ENCODE assay signal across 10 mouse cellular contexts in the genomic region with DNA sequence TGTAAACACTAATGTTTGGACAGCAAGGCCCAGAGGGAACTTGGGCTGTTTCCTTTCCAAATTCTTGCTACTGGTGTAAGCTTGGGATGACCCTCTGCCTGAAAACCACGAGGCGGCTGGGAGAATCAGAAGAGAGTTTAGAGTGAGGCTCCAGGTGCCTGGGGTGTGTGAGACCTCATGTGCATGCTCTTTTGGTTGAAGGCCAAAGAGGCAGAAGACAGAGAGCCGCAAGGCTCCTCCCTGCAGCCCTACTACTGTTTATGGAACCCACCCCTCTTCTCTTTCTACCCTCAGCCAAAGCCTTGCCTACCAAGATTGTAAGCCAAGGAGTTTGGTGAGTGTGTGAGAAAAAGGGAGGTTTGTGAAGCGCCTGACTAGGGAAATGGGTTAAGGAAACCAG. TPM values are rescaled to one million over a fixed set of nuclear protein-coding genes. Genes with fewer than 3 reads are reported as not detected.
DNase-seq lines count a peak whose midpoint lies in the region; ATAC-seq and TF ChIP-seq lines count a peak whose summit lies in the region.
"Had no signal": no experiment of that assay in that cellular context is flagged by ENCODE, and none has a peak within 500 bp of the region (broad histone marks: within the 10 kb centered on the region; RNA-seq: fewer than 3 reads in every experiment).

No protein-coding gene starts in this region.

- no peak overlapping the region for H3K27ac ChIP-seq in lung, postnatal 0 days (ENCODE audit: low read length)
- H3K27ac ChIP-seq in liver, embryonic 13.5 days: no peak overlapping the region

- no peak for TF ChIP-seq POLR2A in lung, adult 2 months (IDR thresholded peaks at IDR 0.05; ENCODE audit: borderline replicate concordance, extremely low read depth, low read depth, low read length)

- no peak overlapping the region for H3K9ac ChIP-seq in lung, postnatal 0 days (replicated peaks; ENCODE audit: low read depth)
- H3K9ac ChIP-seq in liver, embryonic 13.5 days: peak overlapping the region; percentile 75

- peak; percentile 69 for DNase-seq in cerebellum, adult 11-12 months
- DNase-seq in cerebellum, postnatal 4 days (ENCODE audit: low spot score in 2 of 2): no peak
- no peak for DNase-seq in lung, postnatal 0 days (ENCODE audit: low spot score)
- DNase-seq in lung, adult 2 months: no peak
- no peak for DNase-seq in liver, embryonic 13.5 days
- DNase-seq in thymus, postnatal 36 days: no peak
- DNase-seq in layer of hippocampus, postnatal 14 days (ENCODE audit: low spot score in 2 of 2): no peak
- no peak for DNase-seq in thymus, postnatal 10 days (ENCODE audit: low spot score in 2 of 2)
- DNase-seq: right cerebral cortex, adult 18-20 months had no signal

- H3K36me3 ChIP-seq in lung, postnatal 0 days (ENCODE audit: insufficient read depth, low read length): no peaks in the 10 kb centered on the region
- peaks cover 2% of the 10 kb centered on the region; the same call in 1 of the 2 replicates for H3K36me3 ChIP-seq in liver, embryonic 13.5 days

- H3K4me1 ChIP-seq in lung, postnatal 0 days (ENCODE audit: insufficient read depth, low read depth, low read length): no peaks in the 10 kb centered on the region
- peaks cover 8% of the 10 kb centered on the region for H3K4me1 ChIP-seq in lung, adult 2 months (ENCODE audit: control insufficient read depth, insufficient read depth, low read length)
- peaks cover 50% of the 10 kb centered on the region for H3K4me1 ChIP-seq in liver, embryonic 13.5 days (replicated peaks)

- TF ChIP-seq EP300 in lung, postnatal 0 days (IDR thresholded peaks at IDR 0.05): no peak

- ATAC-seq in lung, postnatal 0 days: no peak
- no peak for ATAC-seq in liver, embryonic 13.5 days (ENCODE audit: low read depth)

- H3K4me3 ChIP-seq in lung, postnatal 0 days (ENCODE audit: low read depth, low read length): no peak overlapping the region
- H3K4me3 ChIP-seq in lung, adult 2 months (replicated peaks; ENCODE audit: extremely low read depth, low read depth, low read length): no peak overlapping the region
- peak overlapping the region; percentile 81; the same call in 1 of the 2 replicates for H3K4me3 ChIP-seq in liver, embryonic 13.5 days (replicated peaks)

- H3K4me2 ChIP-seq in lung, postnatal 0 days (replicated peaks; ENCODE audit: low read depth, low read length): peak overlapping the region; percentile 88; the same call in 1 of the 2 replicates
- H3K4me2 ChIP-seq in liver, embryonic 13.5 days: peak overlapping the region; percentile 98

- H3K9me3 ChIP-seq in lung, postnatal 0 days (ENCODE audit: low read length): no peaks in the 10 kb centered on the region
- H3K9me3 ChIP-seq in liver, embryonic 13.5 days (replicated peaks): no peaks in the 10 kb centered on the region

- no peaks in the 10 kb centered on the region for H3K27me3 ChIP-seq in lung, postnatal 0 days (replicated peaks; ENCODE audit: insufficient read depth, low read length)
- peaks cover 16% of the 10 kb centered on the region; the same call in 1 of the 2 replicates for H3K27me3 ChIP-seq in liver, embryonic 13.5 days

- TF ChIP-seq CTCF in lung, postnatal 0 days (IDR thresholded peaks at IDR 0.05): no peak
- no peak for TF ChIP-seq CTCF in lung, adult 2 months (IDR thresholded peaks at IDR 0.05; ENCODE audit: insufficient read depth, low read length)

- WGBS in lung, postnatal 0 days: 50% methylated on average over 4 of the region's 4 CpGs
- WGBS in lung, adult 2 months: 56% methylated on average over 4 of the region's 4 CpGs
- WGBS in liver, embryonic 13.5 days (ENCODE audit: insufficient replicate concordance): 59% methylated on average over 4 of the region's 4 CpGs

RNA-seq across cellular contexts. Expression of a gene that starts 1.1 kb away (rescaled TPM):
- polyA plus RNA-seq in lung, postnatal 0 days (2015; fragmentation: Nextera tagmentation; extraction: Ambion mirVana): 4.2 and 4.9 TPM in 2 replicates
- polyA plus RNA-seq in lung, adult 2 months (2012; rRNA removed): 9.9 and 13.1 TPM in 2 replicates
- polyA plus RNA-seq in liver, embryonic 13.5 days (2015; fragmentation: Nextera tagmentation; extraction: Ambion mirVana): 1.8 and 2.1 TPM in 2 replicates
- 10 to 100 TPM; 81.9 to 89.4 TPM for total RNA-seq in layer of hippocampus, postnatal 14 days (2021)

RNA-seq across cellular contexts. Expression of a gene that starts 2.2 kb away (rescaled TPM):
- polyA plus RNA-seq in lung, postnatal 0 days (2015; fragmentation: Nextera tagmentation; extraction: Ambion mirVana): 35.2 and 42.8 TPM in 2 replicates
- polyA plus RNA-seq in lung, adult 2 months (2012; rRNA removed): 51.7 and 61.1 TPM in 2 replicates
- polyA plus RNA-seq in liver, embryonic 13.5 days (2015; fragmentation: Nextera tagmentation; extraction: Ambion mirVana): 52.2 and 55.4 TPM in 2 replicates
- 10 to 100 TPM; 34.9 to 41.8 TPM for total RNA-seq in layer of hippocampus, postnatal 14 days (2021)

RNA-seq across cellular contexts. Expression of a gene that starts 9.0 kb away (rescaled TPM):
- polyA plus RNA-seq in lung, postnatal 0 days (2015; fragmentation: Nextera tagmentation; extraction: Ambion mirVana): 3.7 and 4.2 TPM in 2 replicates
- polyA plus RNA-seq in lung, adult 2 months (2012; rRNA removed): 8.8 and 11.0 TPM in 2 replicates
- polyA plus RNA-seq in liver, embryonic 13.5 days (2015; fragmentation: Nextera tagmentation; extraction: Ambion mirVana): 0.93 and 1.1 TPM in 2 replicates
- total RNA-seq in layer of hippocampus, postnatal 14 days (2021): 1 to 10 TPM; 4.8 to 6.1 TPM

RNA-seq across cellular contexts. Expression of a gene that starts 12.3 kb away (rescaled TPM):
- polyA plus RNA-seq in lung, postnatal 0 days (2015; fragmentation: Nextera tagmentation; extraction: Ambion mirVana): 2.0 TPM in 1 of 2 replicates, not detected in the other
- polyA plus RNA-seq in lung, adult 2 months (2012; rRNA removed): not detected in 2 replicates
- not detected in 2 replicates for polyA plus RNA-seq in liver, embryonic 13.5 days (2015; fragmentation: Nextera tagmentation; extraction: Ambion mirVana)
- total RNA-seq in layer of hippocampus, postnatal 14 days (2021): not detected
- polyA plus RNA-seq: gonadal fat pad, adult 2 months had no signal

RNA-seq across cellular contexts. Expression of a gene that starts 45.5 kb away (rescaled TPM):
- polyA plus RNA-seq in lung, postnatal 0 days (2015; fragmentation: Nextera tagmentation; extraction: Ambion mirVana): 154 and 157 TPM in 2 replicates
- 378 and 395 TPM in 2 replicates for polyA plus RNA-seq in lung, adult 2 months (2012; rRNA removed)
- 91.4 and 92.1 TPM in 2 replicates for polyA plus RNA-seq in liver, embryonic 13.5 days (2015; fragmentation: Nextera tagmentation; extraction: Ambion mirVana)
- total RNA-seq in layer of hippocampus, postnatal 14 days (2021): 100 to 1,000 TPM; 438 to 462 TPM
